Mouse (Mus musculus): ENCODE measurements around the gene Fcho2. TPM values are rescaled to one million over a fixed set of nuclear protein-coding genes. Genes with fewer than 3 reads are reported as not detected.

Gene Fcho2
- total RNA-seq, 2 experiments from 2014 or later = 18.3 to 43.0 TPM

DNA sequence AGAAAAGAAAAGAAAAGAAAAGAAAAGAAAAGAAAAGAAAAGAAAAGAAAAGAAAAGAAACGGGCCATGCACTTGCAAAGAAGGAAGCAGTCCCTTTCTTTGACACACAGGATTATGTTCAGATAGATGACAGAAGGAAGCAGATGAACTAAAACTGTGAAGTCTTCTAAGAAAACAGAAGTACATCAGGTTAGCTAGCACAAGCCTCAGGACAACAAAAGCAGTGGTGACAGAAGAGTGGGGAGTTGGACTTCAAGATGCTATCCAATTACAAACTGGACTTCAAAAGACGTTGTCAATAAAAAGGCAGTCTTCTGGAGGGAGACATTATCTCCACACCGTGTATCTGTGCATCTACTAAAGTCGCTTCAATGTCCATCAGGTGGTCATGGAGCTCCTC is 3.0 kb downstream of the Fcho2 start:
- ATAC-seq (replicated peaks; ENCODE audit: low FRiP score, low TSS enrichment, poor library complexity, severe bottlenecking) = no peak

DNA sequence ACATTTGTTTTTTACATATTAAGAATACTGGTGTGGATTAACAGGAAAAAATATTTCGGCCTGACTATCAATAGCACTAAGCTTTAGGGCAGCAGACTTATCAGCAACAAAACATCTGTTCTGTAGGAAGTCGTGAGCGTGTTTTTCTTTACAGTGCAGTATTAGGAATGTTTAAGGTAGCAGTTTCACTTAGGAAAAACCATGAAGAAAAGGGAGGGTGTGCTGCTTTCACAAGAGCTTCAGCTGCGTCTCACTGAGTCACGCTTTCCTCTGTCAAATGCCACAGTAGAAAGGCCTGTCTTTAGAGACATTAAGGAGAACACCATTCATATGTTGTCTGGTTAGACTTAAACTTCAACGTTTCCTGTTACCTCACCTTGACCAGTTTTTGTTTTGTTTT is 5.1 kb downstream of the Fcho2 start:
- peak; percentile 83 for ATAC-seq (replicated peaks; ENCODE audit: low FRiP score, low TSS enrichment, poor library complexity, severe bottlenecking)

DNA sequence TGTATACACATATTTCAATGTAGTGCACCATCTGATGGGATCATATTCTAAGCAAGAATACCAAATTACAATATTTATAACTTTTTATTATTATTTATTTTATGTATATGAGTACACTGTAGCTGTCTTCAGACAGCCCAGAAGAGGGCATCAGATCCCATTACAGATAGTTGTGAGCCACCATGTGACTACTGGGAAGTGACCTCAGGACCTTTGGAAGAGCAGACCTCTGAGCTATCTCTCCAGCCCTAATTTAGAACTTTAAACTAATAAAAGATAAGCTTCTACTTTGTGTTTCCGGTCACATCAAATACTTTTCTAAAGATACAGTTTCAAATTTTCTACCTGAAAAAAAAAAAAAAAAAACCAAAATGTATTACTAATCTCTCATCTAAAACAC is 6.2 kb downstream of the Fcho2 start:
- no peak for ATAC-seq (replicated peaks; ENCODE audit: low FRiP score, low TSS enrichment, poor library complexity, severe bottlenecking)

DNA sequence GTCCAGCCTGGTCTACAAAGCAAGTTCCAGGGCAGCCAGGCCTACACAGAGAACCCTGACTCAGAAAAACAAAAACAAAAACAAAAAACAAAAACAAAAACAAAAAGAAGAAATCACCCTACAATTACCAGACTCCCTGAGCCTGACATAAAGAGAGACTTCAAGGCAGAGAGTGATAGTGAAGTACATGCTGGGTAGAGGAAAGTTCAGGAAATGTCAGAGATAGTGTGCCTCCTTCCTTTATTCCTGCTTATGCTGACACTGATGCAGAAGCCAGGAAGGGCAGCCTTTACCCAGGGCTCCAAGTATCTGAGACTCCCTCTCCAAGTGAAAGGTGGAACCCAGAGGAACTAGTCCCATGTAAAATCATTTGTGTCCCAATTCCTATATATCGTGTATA is 10.8 kb downstream of the Fcho2 start:
- ATAC-seq (replicated peaks; ENCODE audit: low FRiP score, low TSS enrichment, poor library complexity, severe bottlenecking) = no peak

DNA sequence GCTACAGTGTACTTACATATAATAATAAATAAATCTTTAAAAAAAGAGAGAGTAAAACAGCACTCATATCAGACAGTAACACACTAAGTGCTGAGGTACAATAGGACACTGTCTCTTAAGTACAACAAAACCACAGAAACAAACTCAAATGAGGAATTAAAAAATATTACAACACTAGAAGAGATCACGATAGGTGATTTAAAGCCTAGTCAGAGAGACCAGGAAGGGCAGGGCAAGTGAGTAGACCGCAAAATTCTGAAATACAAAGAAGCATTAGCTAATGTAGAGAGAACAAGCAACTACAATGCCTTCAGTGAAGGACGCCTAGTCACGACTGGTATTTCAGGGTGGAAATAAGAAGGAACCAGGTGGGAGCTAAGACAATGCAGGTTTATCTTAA is 11.6 kb downstream of the Fcho2 start:
- peak; percentile 89 for ATAC-seq (replicated peaks; ENCODE audit: low FRiP score, low TSS enrichment, poor library complexity, severe bottlenecking)

DNA sequence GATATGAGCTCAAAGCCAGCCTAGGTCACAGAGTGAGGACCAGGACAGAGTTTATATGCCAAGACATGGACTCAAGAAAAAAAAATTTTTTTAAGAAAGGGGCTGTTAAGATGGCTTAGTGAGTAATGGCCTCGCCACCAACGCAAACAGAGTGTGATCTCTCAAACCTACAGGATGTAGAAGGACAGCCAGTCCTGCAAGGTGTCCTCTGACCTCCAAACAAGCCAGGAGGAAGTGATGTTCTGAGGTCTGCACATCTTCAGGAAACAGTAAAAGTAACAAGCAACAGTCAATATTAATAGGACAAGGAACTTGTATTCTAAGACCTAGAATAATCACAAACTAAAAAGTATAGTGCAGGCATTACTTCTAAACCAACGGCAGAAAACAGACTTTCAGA is 12.3 kb downstream of the Fcho2 start:
- no peak for ATAC-seq (replicated peaks; ENCODE audit: low FRiP score, low TSS enrichment, poor library complexity, severe bottlenecking)

DNA sequence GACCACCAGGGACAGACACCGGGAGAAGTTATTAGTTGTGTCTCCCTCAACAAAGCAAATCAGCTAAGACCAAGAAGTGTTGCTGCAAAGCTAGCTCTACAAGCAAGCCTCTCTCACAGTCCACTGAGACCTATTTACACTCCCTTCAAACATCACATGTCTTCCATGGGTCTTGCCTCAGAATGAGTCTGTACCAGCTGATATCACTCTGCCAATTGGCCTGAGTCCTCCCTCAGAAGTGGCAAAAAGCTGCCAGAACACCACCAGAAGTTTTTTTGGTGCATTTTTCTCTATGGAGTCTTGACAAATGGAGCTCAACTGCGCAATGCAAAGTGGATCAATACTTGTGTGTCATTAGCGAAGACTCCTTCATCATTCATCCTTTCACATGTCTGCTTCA is 19.7 kb downstream of the Fcho2 start:
- no peak for ATAC-seq (replicated peaks; ENCODE audit: low FRiP score, low TSS enrichment, poor library complexity, severe bottlenecking)

DNA sequence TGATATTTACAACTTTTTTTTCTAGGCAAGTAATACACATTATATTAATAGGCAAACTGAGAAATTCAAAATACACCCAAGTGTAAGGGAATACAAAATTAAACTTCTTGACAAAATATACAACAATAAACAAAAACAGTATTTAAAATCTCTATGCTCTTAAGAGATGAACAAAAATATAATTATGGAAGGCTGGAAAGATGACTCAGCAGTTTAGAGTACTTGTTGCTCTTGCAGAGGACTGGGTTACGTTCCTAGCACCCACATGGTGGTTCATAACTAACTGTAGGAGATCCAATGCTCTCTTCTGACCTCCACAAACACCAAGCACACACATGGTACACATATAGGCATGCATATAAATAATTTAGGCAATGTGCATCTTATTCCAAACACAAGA is 22.4 kb downstream of the Fcho2 start:
- ATAC-seq (replicated peaks; ENCODE audit: low FRiP score, low TSS enrichment, poor library complexity, severe bottlenecking) = no peak

DNA sequence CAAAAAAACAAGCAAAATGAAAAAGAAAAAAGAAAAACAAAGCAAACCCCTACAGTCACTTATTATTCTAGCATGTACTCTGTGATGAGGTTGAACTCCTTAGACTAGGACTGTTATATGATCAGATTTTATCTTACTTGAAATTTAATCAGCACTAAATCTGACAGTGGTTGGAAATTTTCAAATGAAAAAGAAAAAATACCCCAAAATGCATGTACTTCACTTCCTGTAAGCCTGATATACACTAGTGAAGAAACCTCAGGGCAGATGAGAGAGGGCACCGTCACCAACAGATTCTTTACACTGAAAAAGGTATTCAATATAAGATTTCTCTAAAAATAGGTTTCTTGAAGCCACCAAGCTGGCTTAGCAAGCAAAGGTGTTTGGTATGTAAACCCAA is 23.6 kb downstream of the Fcho2 start:
- ATAC-seq (replicated peaks; ENCODE audit: low FRiP score, low TSS enrichment, poor library complexity, severe bottlenecking) = no peak

DNA sequence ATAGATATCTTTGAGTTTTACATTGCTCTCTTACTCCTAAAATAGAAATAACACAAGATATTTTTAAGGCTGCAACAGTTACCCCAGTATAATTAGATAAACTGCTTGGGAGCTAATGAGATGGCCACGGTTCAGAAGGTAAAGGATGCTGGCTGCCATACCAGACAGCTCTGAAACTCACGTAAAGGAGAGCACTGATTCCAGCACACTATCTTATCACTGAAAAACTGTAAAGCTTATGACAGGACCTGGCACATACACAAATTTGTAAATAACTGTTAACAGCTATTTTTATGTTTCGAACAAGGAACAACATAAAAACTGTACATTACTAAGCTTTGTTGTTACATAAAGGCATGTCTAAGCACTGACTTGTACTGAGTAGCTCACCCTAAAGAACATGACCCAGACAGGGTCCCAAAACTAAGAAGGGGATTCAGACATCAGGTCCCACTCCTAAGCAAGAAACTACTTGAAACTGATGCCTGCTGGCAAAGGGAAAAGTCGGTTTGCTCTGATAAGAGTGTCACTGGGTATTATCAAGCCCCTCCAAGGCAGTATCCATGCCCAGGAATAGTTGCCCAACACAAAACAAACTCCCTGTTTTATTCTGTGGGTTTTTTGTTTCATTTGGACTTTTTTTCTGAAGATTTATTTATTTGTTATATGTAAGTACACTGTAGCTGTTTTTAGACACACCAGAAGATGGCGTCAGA is 28.1 kb downstream of the Fcho2 start:
- ATAC-seq (replicated peaks; ENCODE audit: low FRiP score, low TSS enrichment, poor library complexity, severe bottlenecking) = peak; percentile 79

DNA sequence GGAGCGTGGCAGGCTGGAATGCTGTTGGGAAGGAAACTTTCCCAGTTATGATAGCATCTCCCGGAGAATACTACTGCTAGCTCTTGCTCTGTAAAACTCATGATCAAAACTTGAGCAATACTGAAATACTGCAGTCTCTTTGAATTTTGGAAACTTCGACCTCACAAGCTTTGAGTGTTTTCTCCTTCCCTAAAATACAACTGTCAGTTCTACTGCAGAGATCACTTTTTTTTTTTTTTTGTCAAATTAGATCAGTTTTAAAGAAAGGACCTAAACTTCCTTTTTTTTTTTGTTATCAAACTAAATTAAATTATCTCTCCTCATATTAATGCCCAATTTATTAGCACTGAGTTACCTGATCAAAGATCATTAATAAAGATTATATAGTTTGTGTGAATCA is 37.3 kb downstream of the Fcho2 start:
- no peak for ATAC-seq (replicated peaks; ENCODE audit: low FRiP score, low TSS enrichment, poor library complexity, severe bottlenecking)

DNA sequence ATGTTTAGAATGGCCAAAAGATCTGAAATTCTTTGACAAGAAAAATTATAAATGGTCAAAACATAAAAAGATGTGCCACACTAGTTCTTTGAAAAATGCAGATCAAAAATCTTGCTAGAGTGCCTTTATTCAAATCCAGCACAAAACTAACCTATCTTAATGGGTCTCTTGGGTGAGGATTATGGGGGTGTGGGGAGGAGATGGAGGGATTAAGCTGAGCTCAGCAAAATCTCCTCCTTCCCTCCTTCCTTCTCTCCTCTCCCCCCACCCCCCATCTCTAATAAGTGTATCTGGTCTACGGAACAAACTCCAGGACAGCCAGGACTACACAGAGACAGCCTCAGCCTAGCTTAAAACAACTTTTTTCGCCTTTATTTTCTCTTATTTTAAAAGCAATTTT is 43.8 kb downstream of the Fcho2 start:
- ATAC-seq (replicated peaks; ENCODE audit: low FRiP score, low TSS enrichment, poor library complexity, severe bottlenecking) = no peak

DNA sequence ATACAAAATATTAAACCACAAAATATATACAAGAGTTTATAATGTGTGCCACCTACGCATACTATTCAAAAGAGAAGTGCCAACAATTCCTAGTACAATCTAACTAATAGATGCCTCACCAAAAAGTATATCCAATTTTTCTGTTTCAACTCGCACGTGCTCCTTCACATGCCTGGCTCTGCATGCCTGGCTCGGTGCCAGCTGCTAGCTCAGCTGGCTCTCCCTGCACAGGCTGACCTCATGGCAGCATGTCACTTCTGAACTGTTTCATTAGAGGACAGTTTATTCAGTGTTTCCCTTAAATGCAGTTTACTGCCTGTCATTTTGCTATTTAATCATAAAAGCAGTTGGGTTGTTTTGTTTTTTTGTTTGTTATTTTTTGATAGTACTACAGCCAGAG is 46.9 kb downstream of the Fcho2 start:
- ATAC-seq (replicated peaks; ENCODE audit: low FRiP score, low TSS enrichment, poor library complexity, severe bottlenecking) = peak; percentile 83

DNA sequence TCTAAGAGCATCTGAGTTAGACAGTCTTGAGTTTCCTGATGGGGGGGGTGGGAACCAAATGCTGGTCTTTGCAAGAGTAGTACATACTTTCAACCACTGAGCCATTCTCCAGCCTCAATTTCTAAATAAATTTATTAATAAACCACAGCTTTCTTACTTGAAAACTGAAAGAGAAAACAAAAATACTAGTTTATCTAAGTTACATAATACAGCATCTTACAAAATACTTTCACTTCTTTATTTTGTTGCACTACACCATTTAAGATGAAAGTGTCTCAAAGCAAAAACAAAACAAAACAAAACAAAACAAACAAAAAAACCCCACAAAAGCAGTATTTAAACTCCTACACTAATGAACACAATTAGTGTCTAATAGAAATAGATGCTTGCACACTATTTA is 53.5 kb downstream of the Fcho2 start:
- no peak for ATAC-seq (replicated peaks; ENCODE audit: low FRiP score, low TSS enrichment, poor library complexity, severe bottlenecking)

DNA sequence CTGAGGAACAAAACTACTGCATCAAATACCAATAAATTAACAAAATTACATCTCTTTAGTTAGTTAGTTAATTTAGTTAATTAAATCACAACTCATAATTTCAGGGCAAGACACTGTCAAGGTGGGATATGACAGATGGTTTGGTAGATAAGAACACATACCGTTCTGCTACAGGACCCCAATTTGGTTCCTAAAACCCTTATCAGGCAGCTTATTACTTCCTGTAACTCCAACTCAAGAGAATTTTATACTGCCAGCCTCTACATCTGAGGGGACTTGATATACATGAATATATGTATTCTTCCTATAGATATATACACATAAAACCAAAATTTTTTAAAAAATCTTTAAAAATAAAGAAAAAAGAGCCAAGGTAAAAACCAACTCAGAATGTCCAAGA is 59.4 kb downstream of the Fcho2 start:
- ATAC-seq (replicated peaks; ENCODE audit: low FRiP score, low TSS enrichment, poor library complexity, severe bottlenecking) = no peak

DNA sequence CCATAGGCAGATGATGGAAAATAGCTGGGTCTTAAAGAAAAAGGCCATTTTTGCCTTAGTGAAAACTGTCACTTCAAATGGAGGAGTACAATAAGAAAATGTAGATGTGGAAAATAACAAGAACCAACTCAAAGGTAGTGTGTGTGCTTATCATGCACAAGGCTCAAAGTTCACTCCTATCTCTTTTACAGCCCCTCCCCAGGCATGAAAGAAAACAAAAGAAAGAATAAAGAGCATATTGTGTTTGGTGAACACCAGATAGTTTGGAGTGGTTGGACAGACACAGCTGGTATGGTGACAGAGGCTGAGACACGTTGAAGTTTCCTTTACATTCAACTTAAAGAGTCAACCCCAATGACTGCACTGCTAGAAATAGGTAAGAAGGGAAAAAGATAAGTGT is 70.6 kb downstream of the Fcho2 start:
- peak; percentile 39; the same call in 1 of the 2 replicates for ATAC-seq (replicated peaks; ENCODE audit: low FRiP score, low TSS enrichment, poor library complexity, severe bottlenecking)

DNA sequence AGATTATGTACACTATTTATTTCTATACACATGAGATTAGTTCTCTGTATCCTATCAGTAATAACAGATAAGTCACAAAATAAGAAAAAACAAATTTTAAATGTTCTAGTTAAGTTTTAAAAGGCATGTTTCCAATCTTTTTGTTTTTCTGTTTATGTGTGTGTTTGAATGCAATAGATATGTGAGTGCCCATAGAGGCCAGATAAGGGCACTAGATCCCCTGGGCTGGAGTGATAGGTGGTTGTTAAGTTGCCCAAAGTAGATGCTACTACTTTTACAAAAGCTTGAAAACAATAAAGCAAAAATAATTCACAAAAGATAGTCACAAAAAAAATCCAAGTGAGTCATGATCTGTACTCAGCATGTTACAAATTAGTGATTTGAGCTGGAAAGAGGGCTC is 71.4 kb downstream of the Fcho2 start:
- peak; percentile 66 for ATAC-seq (replicated peaks; ENCODE audit: low FRiP score, low TSS enrichment, poor library complexity, severe bottlenecking)

DNA sequence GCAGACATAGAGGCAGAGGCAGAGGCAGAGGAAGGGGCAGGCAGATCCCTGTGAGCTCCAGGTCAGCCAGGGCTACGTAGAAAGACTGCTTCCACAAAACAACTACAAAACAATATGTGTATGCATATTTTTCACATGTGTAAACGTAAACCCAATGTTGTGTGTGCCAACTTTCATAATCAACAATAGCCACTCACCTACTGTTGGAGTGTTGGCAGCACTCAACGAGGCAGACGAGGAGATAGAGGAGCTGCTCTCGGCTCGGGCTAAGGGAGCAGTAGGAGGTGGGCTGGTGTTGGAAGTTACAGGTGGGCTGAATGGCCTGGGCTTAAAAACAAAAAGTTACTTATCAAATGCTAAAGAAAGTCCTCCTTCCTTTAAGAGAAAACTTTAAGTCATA is 72.0 kb downstream of the Fcho2 start:
- peak; percentile 89 for ATAC-seq (replicated peaks; ENCODE audit: low FRiP score, low TSS enrichment, poor library complexity, severe bottlenecking)

DNA sequence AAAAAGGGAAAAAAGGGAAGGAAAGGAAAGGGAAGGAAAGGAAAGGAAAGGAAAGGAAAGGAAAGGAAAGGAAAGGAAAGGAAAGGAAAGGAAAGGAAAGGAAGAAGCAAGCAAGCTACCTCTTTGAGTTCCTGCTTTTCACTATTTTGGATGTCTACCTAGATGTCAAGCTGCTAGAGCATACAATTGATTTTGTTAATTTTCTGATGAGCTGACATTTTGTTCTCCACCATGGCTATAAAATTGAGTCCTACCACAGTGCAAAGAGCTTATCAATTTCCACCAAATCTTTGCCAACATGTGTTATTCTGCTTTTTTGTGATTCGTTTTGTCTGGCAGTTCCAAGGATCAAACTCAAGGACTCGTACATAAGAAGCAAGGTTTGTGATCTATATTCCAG is 77.0 kb downstream of the Fcho2 start:
- peak; percentile 24; the same call in 1 of the 2 replicates for ATAC-seq (replicated peaks; ENCODE audit: low FRiP score, low TSS enrichment, poor library complexity, severe bottlenecking)

DNA sequence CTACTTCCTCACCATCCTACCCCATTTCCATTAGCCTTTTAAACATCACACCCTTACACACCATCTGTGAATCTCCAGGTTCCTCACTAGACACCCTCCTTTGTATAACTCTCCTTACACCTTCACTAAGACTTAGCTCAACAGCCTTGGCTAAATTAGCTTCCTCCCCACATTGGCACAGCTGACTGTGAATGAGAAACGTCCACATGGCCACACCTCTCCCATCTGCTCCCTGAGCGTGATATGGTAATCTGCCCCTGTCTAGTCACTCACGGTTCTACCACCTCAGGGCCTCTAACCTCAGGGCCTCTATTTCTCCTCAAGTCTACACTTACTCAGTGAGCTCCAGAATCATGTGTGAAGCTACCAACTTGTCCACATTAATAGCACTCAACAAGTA is 82.0 kb downstream of the Fcho2 start:
- peak; percentile 73 for ATAC-seq (replicated peaks; ENCODE audit: low FRiP score, low TSS enrichment, poor library complexity, severe bottlenecking)

DNA sequence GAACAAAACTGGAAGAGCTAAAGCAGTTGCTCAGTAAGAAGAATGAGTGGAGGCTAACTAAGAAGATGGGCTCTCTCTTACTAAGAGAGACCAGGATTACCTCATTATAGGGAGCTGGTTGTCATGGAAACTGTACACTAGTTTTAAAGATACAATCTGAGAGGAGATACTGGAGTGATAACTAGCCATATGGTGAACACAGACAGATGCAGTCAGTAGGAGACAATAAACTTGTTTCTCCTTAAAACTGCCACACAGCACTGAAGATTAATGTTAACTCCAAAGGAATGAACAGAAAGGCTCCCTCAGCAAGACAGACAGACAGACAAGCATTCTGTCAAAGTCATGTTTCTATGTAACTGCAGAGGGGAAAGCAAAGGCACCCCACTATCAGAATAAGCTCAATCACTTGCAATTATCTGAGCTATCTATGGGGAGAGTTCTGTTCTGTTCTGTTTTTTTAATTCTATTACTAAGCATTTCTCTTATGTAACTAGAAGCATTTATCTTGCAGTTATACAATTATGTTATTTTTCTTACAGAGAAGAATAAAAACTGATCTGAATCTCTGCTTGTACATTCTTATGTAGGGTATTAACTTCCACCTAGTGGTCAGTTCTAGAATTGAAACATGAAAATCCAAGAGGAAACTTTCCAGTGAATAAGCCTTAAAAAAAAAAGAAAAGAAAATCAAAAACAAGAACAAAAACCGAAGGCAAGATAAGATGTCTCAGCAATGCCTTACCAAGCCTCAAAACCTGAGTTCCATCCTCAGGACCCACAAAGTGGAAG is 85.8 kb downstream of the Fcho2 start:
- no peak for ATAC-seq (replicated peaks; ENCODE audit: low FRiP score, low TSS enrichment, poor library complexity, severe bottlenecking)

Measured in megakaryocyte-erythroid progenitor cell, adult 5-6 weeks (primary cell).